Mouse (Mus musculus) kidney, adult 2 months (tissue): ENCODE measurements around the gene Ints11.

Source experiments
- CTCF ChIP-seq: fragments of 200-500 bp; conservative IDR thresholded peaks from 2 replicates; pipeline ENCODE4 v1.5.1; 2011; ENCODE audit warnings: low read depth, mild to moderate bottlenecking, control low read depth, low read length, moderate library complexity, mixed read lengths; ENCODE audit not compliant: insufficient read depth, insufficient read length
- POLR2A ChIP-seq: fragments of 200-500 bp; IDR thresholded peaks from one replicate; pipeline ENCODE4 v1.6.1; 2011; ENCODE audit warnings: low read depth, low read length, control low read depth

- no peak for TF ChIP-seq CTCF
- TF ChIP-seq POLR2A: no peak
These were observed 36.3 kb downstream of the Ints11 start for GRCm38 (mm10) chr4:155905634-155906033.
